In the genomic region with DNA sequence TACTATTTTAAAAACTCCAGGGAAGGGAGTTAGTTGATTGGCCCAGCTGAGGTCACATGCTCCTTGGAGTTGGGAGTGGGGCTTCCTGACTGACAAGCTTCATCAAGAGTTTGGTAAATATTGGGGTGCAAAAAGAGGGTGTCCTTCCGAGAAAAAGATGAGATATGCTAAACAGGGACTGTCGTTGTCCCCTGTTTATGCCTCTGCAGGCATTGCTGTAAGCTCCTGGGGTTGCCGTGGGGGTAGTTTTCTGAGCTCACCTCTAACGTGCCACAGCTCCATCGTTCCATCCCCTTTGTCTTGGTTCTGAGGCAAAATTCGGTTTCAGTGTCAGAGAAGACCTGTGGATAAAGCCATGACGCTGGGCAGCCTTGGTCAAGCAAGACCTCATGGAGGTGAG, we compare ENCODE assay signal across 8 mouse cellular contexts. TPM values are rescaled to one million over a fixed set of nuclear protein-coding genes. Genes with fewer than 3 reads are reported as not detected.
DNase-seq lines count a peak whose midpoint lies in the region; ATAC-seq and TF ChIP-seq lines count a peak whose summit lies in the region.

A gene (plus strand): TSS at position 301 of the 400 bp plus-strand sequence.

- TF ChIP-seq CTCF in Patski (IDR thresholded peaks at IDR 0.05): no peak
- TF ChIP-seq CTCF in olfactory bulb, adult 2 months (IDR thresholded peaks at IDR 0.05; ENCODE audit: insufficient read depth, low read depth, low read length): no peak

- no peak for ATAC-seq in Patski

- POLR2A ChIA-PET in Patski (lab: Charles Lee): no interaction called here

- H3K4me1 ChIP-seq in olfactory bulb, adult 2 months (ENCODE audit: control insufficient read depth, insufficient read depth, low read length): no peaks in the 10 kb centered on the region

- CTCF ChIA-PET in Patski (lab: Charles Lee): no interaction called here

- intact Hi-C loops in gastrocnemius, postnatal 14 days (cut with DNase I; ENCODE audit: low total_unique reads): no loop called here

- 87% methylated on average over 7 of the region's 7 CpGs for WGBS in olfactory bulb, adult 2 months

- no peak for DNase-seq in gastrocnemius, adult 18-20 months (ENCODE audit: low spot score)
- no peak for DNase-seq in gastrocnemius, postnatal 14 days
- no peak for DNase-seq in Patski (ENCODE audit: low read depth, low spot score)
- no peak for DNase-seq in heart, adult 8-10 months (ENCODE audit: low spot score)
- DNase-seq in layer of hippocampus, postnatal 14 days (ENCODE audit: low spot score in 2 of 2): no peak
- DNase-seq in right cerebral cortex, postnatal 25 days: no peak
- DNase-seq in retina, postnatal 1 day: no peak

- H3K4me3 ChIP-seq in olfactory bulb, adult 2 months (ENCODE audit: insufficient read depth, low read depth, low read length): no peak within 1 kb of the TSS

- TF ChIP-seq POLR2A in olfactory bulb, adult 2 months (IDR thresholded peaks at IDR 0.05; ENCODE audit: insufficient read depth, low read depth, low read length): no peak

- in situ Hi-C loops in Patski (cut with MboI; ENCODE audit: low pct_unique_long_range_greater_than_20kb): no loop called here

- H3K27me3 ChIP-seq in Patski: no peaks in the 10 kb centered on the region

- H3K27ac ChIP-seq in olfactory bulb, adult 2 months (ENCODE audit: insufficient read depth, low read depth, low read length): no peak within 1 kb of the TSS

RNA-seq across cellular contexts. Expression of the gene that starts here (rescaled TPM):
- total RNA-seq in gastrocnemius, adult 18-20 months (2021): 10 to 100 TPM; 10.8 to 11.1 TPM
- total RNA-seq in gastrocnemius, postnatal 14 days (2021): 10 to 100 TPM in 1 of 2 experiments, 1 to 10 TPM in 1; 8.1 to 12.0 TPM
- 40.2 TPM for polyA plus RNA-seq in Patski (2021)
- 10 to 100 TPM; 14.0 to 18.6 (median 17.7) TPM for total RNA-seq in heart, adult 8-10 months (2022)
- total RNA-seq in layer of hippocampus, postnatal 14 days (2021): 100 to 1,000 TPM; 116 to 120 TPM
- not detected in 2 replicates for polyA plus RNA-seq in olfactory bulb, adult 2 months (2012; ENCODE audit: insufficient read depth, insufficient read length, low replicate concordance, missing spikeins)

Comparison
In these comparisons a context has a peak if more than half of its experiments do, and no peak if none do; other contexts are left out.
1. RNA of the gene that starts here (total RNA-seq): 116 to 120 TPM in layer of hippocampus, postnatal 14 days; 14.0 to 18.6 TPM in heart, adult 8-10 months, 8.1 to 12.0 TPM in gastrocnemius, postnatal 14 days and 10.8 to 11.1 TPM in gastrocnemius, adult 18-20 months; every median in the first group is over 4 times any median in the second.